Mouse (Mus musculus): ENCODE data around the gene Uqcr11.

Gene Uqcr11

DNA sequence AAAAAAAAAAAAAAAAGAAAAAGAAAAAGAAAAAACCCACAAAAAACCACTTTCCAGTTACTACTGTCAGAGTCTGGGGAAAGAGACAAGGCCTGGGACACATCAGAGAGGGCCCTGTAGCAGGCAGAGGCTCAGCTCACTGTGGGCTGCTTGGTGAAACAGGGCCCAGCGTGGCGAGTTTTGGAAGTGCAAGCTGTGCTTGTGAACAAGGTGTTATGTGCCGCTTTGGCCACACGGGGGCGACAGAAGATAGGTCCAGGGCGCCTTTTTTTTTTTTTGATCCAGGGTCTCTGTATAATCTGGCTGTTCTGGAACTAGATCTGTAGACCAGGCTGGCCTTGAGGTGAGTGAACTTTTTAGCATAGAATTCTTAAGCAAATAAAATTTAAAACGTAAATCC, 30.5 kb downstream of the Uqcr11 start:
- peak; percentile 89 for DNase-seq (ENCODE audit: low spot score)

DNA sequence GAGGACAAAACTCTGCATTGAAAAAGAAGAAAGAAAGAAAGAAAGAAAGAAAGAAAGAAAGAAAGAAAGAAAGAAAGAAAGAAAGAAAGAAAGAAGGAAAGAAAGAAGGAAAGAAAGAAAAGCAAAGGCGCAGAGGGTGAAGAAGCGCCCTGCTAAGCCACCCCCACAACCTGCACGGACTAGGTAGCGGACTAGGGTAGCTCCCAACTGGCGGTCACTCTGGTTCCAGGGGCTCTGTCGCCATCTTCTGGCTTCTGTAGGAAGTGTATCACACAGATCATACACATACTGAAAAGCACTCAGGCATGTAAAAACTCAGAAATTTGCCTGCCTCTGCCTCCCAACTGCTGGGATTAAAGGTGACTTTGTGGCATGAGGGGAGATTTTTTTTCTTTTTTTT, 32.6 kb downstream of the Uqcr11 start:
- peak; percentile 77 for DNase-seq (ENCODE audit: low spot score)

- no peak for DNase-seq (ENCODE audit: low spot score)
Measured at GRCm38 (mm10) chr10:80372706-80373105, 33.9 kb downstream of the Uqcr11 start.

DNA sequence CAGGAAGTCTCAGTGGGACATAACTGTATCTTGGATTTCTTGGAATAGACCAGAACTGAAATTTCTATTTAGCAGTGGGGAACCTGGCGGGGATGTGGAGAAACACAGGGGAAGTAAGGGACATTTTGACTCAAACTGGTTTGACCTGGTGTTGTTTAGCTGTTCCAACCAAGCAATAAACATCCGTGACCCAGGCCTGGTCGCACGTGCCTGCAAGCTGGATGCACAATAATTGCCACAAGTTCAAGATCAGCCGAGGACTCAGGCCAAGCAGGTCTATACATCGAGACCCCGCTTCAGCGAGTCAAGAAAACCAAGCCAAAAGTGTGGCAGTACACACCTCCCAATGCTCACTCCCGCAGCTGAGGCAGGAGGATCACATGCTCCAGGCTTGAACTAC, 34.6 kb downstream of the Uqcr11 start:
- no peak for DNase-seq (ENCODE audit: low spot score)

- DNase-seq (ENCODE audit: low spot score): peak; percentile 45
Measured at GRCm38 (mm10) chr10:80371411-80371966, 35.1 kb downstream of the Uqcr11 start.

DNA sequence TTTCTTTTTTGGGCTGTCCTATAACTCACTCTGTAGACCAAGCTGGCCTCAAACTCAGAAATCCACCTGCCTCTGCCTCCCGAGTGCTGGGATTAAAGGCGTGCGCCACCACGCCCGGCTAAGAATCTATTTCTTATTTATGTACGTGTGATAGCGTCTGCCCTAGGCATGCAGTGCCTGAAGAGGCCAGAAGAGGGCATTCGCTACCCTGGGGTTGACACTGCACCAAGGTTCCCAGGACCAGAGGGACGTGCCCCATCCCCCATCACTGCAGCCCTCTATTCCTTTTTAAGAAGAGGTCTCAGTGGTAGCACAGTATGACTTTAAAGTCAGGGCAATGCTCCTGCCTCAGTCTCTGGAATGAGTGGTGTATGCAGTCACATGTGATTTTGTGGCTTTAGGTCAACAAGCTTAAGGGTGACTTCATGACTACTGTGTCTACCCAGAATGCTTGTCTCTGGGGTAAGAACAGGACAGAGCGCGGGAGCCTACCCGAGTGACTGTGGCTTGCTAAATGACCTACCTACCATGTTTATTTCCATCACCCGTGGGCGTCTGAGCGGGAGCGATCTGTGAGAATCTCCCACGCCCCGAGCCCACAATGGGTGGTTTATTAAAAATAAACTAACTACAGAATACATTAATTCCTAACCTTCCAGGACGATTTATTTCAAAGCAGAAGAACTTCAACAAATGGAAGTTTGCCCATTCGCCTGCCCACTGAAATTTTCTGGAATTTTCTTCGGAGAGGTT, 36.5 kb downstream of the Uqcr11 start:
- DNase-seq (ENCODE audit: low spot score): no peak

GRCm38 (mm10) chr10:80368392-80368791, 38.2 kb downstream of the Uqcr11 start:
- peak; percentile 34 for DNase-seq (ENCODE audit: low spot score)

GRCm38 (mm10) chr10:80367954-80368353, 38.7 kb downstream of the Uqcr11 start:
- no peak for DNase-seq (ENCODE audit: low spot score)

DNA sequence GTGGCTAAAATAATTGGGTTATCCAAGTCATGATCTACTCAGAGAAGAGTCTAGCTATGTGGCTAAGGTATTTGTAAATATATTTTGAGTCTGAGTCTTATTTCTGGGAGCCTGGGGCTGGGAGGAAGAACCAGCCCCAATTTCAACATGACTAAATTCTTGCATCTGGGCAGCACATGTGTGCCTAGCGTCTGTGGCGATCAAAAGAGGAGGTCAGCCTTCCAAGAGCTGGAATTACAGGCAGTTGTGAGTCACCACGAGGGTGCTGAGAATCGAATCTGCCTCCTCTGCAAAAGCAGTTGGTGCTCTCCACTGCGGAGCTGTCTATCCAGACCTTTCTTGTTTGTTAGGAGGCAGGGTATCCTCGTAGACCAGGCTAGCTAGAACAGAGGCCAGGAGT, 40.9 kb downstream of the Uqcr11 start:
- no peak for DNase-seq (ENCODE audit: low spot score)

- DNase-seq (ENCODE audit: low spot score): no peak
Measured at GRCm38 (mm10) chr10:80363734-80364133, 42.9 kb downstream of the Uqcr11 start.

- no peak for DNase-seq (ENCODE audit: low spot score)
Measured at GRCm38 (mm10) chr10:80357994-80358639, 48.5 kb downstream of the Uqcr11 start.

GRCm38 (mm10) chr10:80357336-80357735, 49.3 kb downstream of the Uqcr11 start:
- DNase-seq (ENCODE audit: low spot score): no peak

DNA sequence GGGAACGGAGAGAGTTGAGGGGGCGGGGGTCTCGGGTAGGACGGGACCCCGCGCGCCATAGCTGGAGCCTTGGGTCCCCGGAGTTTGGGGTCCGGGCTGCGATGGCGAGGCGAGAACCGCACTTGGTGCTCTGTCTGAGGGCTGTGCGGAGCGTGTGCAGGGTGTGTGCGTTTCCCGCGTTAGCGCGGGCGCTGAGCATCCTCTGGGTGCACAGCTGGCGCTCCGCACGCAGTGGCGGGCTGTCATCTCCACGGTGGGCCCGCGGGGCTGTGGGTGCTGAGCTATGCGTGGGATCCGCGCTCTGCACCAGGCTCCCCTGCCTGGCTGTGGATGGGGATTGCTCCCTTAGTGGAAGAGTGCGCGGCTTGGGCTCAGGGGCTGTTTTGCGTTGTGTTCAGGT, 49.9 kb downstream of the Uqcr11 start:
- DNase-seq (ENCODE audit: low spot score): no peak

GRCm38 (mm10) chr10:80356001-80356682, 50.5 kb downstream of the Uqcr11 start, which contains the start of gene Plk5:
Gene Plk5, plus strand, starts transcription at chr10:80356459.
- DNase-seq (ENCODE audit: low spot score): no peak

GRCm38 (mm10) chr10:80355431-80355830, 51.2 kb downstream of the Uqcr11 start:
- DNase-seq (ENCODE audit: low spot score): no peak

Data from T-cell, adult 2 months (primary cell).